Mouse (Mus musculus) c-Kit-positive CD71-positive TER-119-negative erythroid progenitor cells, embryonic 14.5 days (primary cell): ENCODE measurements around the gene Sertad1.
A peak's percentile ranks its signal among the peaks of the same experiment; 100 is the strongest.

Experiments
- DNase-seq: peaks from one replicate; pipeline ENCODE4 v3.0.0-alpha.2; 2013; ENCODE audit warnings: low read depth

Gene Sertad1

DNA sequence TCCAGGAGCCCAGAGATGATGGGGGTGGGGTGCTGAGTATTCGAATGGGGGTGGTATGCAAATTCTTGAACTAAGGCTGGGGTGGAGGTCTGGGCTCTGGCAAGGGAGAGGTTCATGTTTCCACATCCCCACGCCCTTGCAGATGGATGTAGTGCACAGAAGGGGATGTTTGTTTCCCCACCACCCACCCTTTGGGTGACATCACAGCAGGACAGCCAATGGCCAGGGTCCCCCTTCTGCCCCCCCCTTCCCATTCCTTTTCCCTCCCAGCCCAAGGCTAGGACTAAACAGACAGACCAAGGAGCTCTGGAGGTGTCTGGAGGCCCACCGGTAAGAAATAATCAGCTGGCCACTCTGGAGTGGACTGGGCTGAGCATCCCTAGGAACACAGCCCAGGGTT is 12.3 kb downstream of the Sertad1 start, which contains the start of gene Prx:
Gene Prx (plus strand): TSS at position 289 of the 400 bp plus-strand sequence.
- DNase-seq, result no peak

GRCm38 (mm10) chr7:27501620-27502019 is 14.9 kb downstream of the Sertad1 start:
- no peak for DNase-seq

DNA sequence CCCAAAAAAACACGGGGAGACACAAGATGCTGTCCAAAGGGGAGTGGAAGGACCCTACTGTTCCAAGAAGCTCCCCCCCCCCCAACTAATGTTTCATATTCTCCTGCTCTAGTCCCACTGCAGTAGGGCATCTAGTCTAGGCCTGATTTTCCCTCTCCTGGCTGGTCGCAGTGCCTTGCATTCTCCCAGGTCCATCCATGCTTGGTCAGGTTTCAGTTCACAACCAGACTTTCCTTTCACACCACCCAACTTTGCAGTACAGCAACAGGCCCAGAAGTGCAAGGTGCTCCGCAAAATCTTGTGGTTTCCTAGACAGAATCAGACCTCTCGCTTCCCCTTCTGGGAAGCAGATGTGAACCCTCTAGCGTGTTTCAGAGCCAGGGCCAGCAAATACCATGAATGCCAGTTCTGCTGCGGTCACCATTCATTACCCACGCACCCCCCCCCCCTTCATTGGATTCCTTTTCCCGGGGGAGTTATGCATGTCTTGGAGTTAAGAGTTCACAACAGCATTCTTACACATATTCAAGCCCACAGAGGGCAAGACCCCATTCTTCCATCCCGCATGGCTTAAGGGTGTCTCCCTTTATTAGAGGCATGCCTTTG is 20.2 kb downstream of the Sertad1 start:
- no peak for DNase-seq

DNA sequence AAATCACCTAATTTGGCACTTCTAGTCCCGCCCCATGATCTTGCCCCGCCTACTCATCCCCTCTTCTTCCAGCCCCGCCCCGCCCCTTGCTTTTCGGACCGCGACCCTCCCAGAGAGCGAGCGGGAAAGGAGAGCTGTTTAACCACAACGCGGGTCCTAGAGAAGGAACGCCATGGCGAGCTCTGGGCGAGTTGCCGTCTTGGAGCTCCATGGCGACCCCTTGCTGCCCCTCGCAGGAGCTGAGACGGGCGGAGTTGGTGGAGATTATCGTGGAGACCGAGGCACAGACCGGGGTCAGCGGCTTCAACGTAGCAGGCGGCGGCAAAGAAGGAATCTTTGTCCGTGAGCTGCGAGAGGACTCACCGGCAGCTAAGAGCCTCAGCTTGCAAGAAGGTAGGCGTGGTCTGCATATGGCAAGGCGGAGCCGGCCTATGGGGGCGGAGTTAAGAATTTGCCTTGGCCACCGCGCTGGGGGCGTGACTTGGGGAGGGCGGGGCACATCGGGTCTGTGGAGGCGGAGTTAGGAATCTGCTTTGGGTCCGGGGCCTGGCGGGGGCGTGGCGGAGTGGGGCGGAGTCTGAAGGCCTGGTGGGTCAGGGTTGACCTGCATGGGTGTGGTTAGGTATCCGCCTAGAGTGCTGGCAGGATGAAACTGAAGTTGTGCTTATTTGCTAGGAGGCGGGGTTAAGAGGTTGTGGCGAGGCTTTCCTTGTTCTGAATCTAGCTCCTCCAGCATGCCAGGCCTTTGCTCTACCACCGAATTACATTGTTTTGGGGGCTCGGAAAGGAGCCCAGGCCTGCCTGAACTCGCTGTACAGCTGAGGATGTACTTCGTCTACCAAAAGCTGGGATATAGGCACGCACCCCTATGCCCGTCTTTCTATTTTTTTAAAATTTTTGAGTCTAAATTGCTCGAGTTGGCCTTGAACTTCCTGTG is 21.3 kb downstream of the Sertad1 start:
- peak; percentile 98 for DNase-seq

DNA sequence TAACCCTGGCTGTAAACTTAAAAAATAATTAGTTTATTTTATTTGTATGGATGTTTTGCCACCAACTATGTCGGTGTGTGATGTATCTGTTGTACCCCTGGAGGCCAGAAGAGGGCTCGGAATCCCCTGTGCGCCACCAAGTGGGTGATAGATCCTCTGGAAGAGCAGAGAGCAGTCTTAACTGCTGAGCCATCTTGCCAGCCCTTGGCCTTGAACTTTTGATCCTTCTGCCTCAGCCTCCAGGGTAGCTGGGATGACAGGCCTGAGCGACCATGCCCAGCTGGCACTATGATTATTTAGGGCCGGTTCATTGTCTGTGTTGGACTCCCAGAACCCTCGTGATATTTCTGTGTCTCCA is 21.9 kb downstream of the Sertad1 start:
- peak; percentile 73 for DNase-seq

DNA sequence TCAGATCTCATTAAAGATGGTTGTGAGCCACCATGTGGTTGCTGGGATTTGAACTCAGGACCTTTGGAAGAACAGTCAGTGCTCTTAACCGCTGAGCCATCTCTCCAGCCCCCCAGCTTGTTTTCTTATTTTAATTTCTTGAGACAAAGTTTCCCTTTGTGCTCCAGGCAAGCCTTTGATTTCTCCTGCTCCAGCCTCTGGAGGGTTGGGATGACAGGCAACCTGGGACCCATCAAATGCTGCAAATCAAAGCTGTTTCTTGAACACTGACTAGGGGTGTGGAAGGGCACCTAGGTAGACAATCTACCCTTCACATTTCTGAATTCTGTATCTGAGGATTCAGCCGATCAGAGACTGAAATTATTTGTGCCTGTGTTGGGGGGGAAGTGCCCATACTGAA is 24.1 kb downstream of the Sertad1 start:
- DNase-seq, result no peak

DNA sequence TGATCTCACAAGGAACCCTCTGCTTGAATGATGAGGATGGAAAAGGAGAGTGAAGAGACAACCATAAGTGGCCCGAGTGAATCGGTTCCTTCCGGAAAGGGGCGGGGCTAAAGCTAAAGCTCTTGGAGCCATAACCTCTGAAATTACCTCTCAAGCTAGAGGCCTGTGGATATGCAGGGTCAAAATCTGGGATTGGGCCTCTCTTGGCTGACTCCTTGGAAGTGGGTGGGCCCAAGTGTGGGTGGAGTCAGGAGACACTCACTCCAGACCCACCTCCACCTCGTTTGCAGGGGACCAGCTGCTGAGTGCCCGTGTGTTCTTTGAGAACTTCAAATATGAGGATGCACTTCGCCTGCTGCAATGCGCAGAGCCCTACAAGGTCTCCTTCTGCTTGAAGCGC is 28.3 kb downstream of the Sertad1 start:
- no peak for DNase-seq

GRCm38 (mm10) chr7:27518314-27518713 is 31.6 kb downstream of the Sertad1 start:
- no peak for DNase-seq

DNA sequence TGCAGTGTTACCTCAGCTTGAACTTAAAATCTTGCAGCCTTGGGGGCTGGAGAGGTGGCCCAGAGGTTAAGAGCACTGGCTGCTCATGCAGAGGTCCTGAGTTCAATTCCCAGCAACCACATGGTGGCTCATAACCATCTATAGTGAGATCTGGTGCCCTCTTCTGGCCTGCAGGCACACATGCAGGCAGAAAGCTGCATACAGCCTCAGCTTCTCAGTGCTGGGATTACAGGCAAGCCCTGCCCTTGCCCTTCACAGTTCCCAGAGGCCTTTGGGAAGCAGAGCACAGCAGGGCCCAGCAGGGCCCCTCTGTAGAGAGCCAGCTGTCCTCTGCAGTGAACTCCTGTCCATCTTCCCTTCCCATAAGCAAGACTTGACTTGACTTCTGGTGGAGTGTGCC is 33.4 kb downstream of the Sertad1 start:
- no peak for DNase-seq

DNA sequence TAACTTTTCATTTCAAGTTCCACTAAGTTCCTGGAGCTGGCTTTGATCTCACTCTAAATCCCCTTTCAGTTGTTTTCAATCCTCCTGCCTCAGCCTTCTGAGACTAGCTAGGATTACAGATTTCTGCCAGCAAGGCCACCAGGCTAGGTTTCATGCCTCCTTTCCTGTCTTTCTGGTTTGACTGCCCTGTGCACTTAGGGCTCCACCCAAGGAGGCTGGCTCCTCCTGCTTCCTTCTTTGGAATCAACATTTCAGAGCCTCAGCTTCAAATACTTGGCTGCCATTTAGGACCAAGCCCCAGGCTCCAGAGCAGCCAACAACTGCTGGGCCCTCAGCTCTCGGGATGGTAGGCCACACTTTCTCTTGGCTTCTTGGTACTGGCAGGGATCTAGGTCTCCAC is 33.9 kb downstream of the Sertad1 start:
- no peak for DNase-seq

DNA sequence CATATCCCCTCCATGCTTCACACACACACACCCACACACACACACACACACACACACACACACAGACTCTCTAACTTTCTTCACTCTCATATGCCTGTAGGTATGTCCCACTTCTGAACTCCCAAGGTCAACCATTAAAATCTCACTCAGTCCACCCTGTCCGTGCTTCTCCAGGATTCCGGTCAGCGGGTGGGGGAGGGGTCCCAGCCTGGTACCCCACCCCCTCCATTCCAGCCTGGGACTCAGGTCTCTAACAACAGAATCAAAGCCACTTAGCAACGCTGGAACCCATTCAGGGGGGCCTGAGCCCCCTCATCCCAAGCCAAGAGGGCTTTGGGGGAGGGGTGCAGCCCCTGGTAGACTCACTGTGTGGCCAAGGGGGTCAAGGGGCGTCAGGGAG is 36.3 kb downstream of the Sertad1 start, which contains the start of gene Hipk4:
Gene Hipk4 (plus strand): TSS at position 301 of the 400 bp plus-strand sequence.
- no peak for DNase-seq

DNA sequence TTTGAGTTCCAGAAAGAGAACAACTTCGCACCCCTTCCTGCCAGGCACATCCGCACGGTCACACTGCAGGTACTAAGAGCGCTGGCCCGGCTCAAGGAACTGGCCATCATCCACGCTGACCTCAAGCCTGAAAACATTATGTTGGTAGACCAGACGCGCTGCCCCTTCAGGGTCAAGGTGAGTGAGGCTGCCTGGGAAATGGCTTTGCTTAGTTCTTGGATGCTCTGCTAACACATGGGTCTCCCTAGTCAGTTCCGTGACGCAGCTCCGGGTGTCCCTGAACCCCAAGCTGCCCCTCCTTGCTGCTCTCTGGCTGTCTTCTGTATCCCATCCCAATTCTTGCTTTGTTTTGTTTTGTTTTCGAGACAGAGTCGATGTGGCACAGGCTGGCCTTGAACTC is 37.1 kb downstream of the Sertad1 start:
- no peak for DNase-seq

DNA sequence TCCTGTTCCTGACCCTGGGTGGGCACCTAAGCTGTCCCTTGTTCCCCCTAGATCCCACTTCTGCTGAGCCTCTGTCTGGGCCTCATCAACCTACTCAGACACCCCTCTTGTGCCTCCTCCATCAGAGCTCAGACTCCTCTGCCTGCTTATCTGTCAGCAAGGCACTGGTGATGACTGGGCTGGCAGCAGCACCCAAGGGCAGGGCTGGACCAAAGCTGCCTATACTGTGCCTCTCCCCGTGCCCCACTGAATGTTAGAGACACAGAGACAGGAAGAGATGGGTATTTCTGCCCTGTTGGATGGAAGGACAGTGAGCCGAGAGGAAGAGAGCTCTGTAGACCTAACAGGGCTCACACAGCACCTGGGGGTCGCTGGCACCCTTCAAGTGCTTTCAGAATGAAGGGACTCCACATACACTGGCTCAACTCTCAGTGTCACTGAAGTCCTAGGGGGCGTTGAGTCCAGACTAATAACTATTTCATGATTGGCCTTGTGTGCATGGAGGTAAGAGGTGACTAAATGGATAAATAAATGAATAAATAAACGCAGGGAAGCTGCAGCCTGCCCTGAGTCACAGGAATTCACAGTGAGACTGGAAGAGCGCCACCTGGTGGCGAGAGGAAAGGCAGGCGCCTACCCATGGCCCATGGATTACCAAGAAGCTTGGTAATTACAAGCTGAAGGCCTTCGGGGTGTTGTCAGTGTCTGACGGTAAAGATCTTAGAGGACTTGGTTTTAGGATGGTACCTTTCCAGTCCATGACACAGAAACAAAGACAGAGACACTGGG is 39.5 kb downstream of the Sertad1 start:
- DNase-seq, result peak; percentile 88

- no peak for DNase-seq
Measured at GRCm38 (mm10) chr7:27529070-27529469, 42.4 kb downstream of the Sertad1 start.

DNA sequence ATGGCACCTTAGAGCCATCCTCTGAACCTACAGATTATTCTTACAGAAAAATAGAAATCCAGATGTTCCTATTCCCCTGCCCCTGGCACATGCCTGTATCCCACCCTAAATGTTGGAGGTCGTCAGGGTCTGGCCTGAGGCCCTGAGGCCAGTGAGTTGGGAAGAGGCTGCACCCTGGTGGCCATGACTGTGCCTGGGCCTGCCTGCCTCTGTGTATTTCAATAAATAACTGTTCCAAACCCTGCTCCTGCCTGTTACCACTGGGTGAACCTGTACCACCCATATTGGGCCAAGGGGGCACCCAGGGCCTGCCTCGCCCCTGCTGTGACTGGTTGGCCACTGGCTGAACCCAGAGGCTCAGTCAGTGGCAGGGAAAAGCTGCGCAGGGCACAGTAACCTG is 44.2 kb downstream of the Sertad1 start:
- DNase-seq, result no peak

DNA sequence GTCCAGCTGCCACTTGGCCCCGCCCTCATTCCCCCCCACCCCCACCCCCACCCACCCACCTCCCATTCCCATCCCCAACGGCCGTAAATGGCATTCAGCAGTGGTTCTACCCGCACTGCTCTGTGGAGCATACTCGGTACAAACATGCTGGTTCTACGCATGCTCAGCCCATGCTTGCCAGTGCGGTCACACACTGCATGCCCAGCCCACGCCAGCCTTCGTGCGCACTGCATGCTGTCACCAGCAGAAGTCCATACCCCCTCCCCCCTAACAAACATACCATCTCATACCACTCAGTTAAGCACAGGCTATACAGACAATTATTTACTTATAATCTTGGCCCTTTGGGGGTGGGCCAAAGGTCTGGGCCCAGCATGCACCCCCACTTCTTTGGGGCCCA is 45.0 kb downstream of the Sertad1 start:
- DNase-seq, result no peak

GRCm38 (mm10) chr7:27532480-27533050 is 45.9 kb downstream of the Sertad1 start:
- DNase-seq, result no peak

- peak; percentile 79 for DNase-seq
Measured at GRCm38 (mm10) chr7:27535386-27535785, 48.7 kb downstream of the Sertad1 start.

DNA sequence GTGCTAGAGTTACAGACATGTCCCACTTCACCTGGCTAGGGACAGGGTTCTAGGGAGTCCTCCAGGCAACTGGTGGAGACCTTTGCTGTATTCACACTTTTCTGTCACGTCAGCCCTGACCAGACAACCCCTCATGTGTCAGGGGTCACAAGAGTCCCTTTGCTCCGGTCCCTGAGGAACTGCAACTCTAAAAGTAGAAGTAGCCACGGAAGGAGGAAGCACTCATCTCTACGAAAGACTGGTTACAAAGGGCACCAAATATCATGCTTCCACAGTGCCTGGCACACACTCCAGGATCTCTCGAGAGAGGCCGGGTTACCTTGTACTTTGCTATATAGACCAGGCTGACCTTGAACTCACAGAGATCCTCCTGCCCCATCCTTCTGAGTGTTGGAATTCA is 49.9 kb downstream of the Sertad1 start:
- DNase-seq, result no peak

DNA sequence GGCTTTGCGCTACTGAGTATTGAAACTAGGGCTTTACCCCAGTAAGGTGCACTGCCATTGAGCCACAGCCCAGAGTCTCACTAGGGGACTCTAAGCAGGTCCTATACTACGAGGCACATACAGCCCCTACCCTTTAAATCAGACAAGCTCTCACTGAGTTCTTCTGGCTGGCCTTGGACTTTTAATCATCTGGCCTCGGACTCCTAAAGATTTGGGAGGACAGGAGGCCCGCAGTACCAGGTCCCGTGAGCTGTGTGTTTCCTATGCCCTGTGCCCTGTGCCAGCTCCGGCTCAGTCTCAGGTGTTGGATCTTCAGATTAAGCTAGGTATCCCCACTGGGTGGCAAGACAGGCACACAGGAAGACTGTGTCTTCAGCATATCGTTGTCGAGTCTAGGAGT is 51.3 kb downstream of the Sertad1 start:
- DNase-seq, result no peak

DNA sequence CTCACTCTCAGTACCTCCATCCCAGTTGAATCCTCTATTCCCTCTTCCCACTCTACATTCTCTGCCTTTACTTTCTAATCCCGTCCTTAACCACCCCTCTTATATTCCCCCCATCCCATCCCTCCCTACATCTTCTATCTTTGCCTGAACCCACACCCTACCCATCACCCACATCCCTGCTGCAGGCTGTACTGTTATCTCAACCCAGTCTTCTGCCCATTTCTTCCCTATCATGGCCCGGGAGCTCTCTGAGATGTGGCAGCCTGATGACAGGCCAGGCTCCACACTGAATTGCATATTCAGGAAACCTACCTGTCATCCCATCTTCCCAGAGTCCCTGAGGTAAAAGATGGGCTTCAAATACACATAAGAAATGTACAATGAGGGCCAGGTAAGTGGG is 52.1 kb downstream of the Sertad1 start:
- DNase-seq, result no peak
